In genomic region chr8:122469965-122470364, GRCm38 (mm10) we compare ENCODE assay signal across 26 mouse cellular contexts. TPM values are rescaled to one million over a fixed set of nuclear protein-coding genes. Genes with fewer than 3 reads are reported as not detected.
DNase-seq lines count a peak whose midpoint lies in the region; ATAC-seq lines count a peak whose summit lies in the region.
"Had no signal": no experiment of that assay in that cellular context is flagged by ENCODE, and none has a peak within 500 bp of the region (broad histone marks: within the 10 kb centered on the region; RNA-seq: fewer than 3 reads in every experiment).

No protein-coding gene starts in this region.

- H3K4me2 ChIP-seq in embryonic facial prominence, embryonic 15.5 days (replicated peaks) = no peak overlapping the region
- H3K4me2 ChIP-seq in hindbrain, embryonic 11.5 days (replicated peaks; ENCODE audit: low read depth, low read length) = no peak overlapping the region
- no peak overlapping the region for H3K4me2 ChIP-seq in kidney, embryonic 15.5 days
- H3K4me2 ChIP-seq: heart, embryonic 11.5 days; hindbrain, embryonic 13.5 days; limb, embryonic 15.5 days; liver, embryonic 15.5 days; lung, embryonic 15.5 days; midbrain, embryonic 15.5 days; neural tube, embryonic 12.5 days had no signal

- no peaks in the 10 kb centered on the region for H3K27me3 ChIP-seq in embryonic facial prominence, embryonic 15.5 days
- no peaks in the 10 kb centered on the region for H3K27me3 ChIP-seq in embryonic facial prominence, embryonic 10.5 days (replicated peaks; ENCODE audit: low read depth, poor library complexity, severe bottlenecking)
- no peaks in the 10 kb centered on the region for H3K27me3 ChIP-seq in hindbrain, embryonic 11.5 days (ENCODE audit: control insufficient read depth, insufficient read depth, low read length)
- no peaks in the 10 kb centered on the region for H3K27me3 ChIP-seq in kidney, embryonic 15.5 days
- H3K27me3 ChIP-seq: hindbrain, embryonic 13.5 days; limb, embryonic 15.5 days; liver, embryonic 15.5 days; lung, embryonic 15.5 days; midbrain, embryonic 15.5 days; neural tube, embryonic 12.5 days had no signal

- H3K9ac ChIP-seq in embryonic facial prominence, embryonic 15.5 days = no peak overlapping the region
- no peak overlapping the region for H3K9ac ChIP-seq in hindbrain, embryonic 11.5 days (ENCODE audit: low read depth, low read length)
- H3K9ac ChIP-seq in kidney, embryonic 15.5 days = no peak overlapping the region
- H3K9ac ChIP-seq: hindbrain, embryonic 13.5 days; limb, embryonic 15.5 days; liver, embryonic 15.5 days; lung, embryonic 15.5 days; midbrain, embryonic 15.5 days; neural tube, embryonic 12.5 days had no signal

- ATAC-seq in embryonic facial prominence, embryonic 15.5 days (ENCODE audit: insufficient number of reproducible peaks, low FRiP score, low TSS enrichment, low read depth) = 0 out of 2 replicates have a peak, but pooled peaks have one; percentile 22
- ATAC-seq in hindbrain, embryonic 11.5 days (ENCODE audit: low FRiP score) = no peak
- ATAC-seq in kidney, embryonic 15.5 days (replicated peaks; ENCODE audit: low FRiP score) = no peak
- ATAC-seq: forebrain, embryonic 16.5 days; midbrain, embryonic 15.5 days had no signal

- no peaks in the 10 kb centered on the region for H3K9me3 ChIP-seq in embryonic facial prominence, embryonic 15.5 days (replicated peaks)
- H3K9me3 ChIP-seq in embryonic facial prominence, embryonic 10.5 days = no peaks in the 10 kb centered on the region
- H3K9me3 ChIP-seq in hindbrain, embryonic 11.5 days (ENCODE audit: control insufficient read depth, low read length) = no peaks in the 10 kb centered on the region
- H3K9me3 ChIP-seq in kidney, embryonic 15.5 days (replicated peaks) = no peaks in the 10 kb centered on the region
- H3K9me3 ChIP-seq: forebrain, embryonic 10.5 days; hindbrain, embryonic 13.5 days; limb, embryonic 15.5 days; liver, embryonic 15.5 days; lung, embryonic 15.5 days; midbrain, embryonic 15.5 days; neural tube, embryonic 12.5 days had no signal

- DNase-seq in embryonic facial prominence, embryonic 10.5 days (ENCODE audit: low spot score) = no peak
- DNase-seq in spleen, postnatal 36 days (ENCODE audit: low spot score in 2 of 2) = peak; percentile 38 to 40
- no peak for DNase-seq in spleen, postnatal 4 days (ENCODE audit: low spot score in 2 of 2)
- DNase-seq in thymus, postnatal 0 days (ENCODE audit: low spot score) = peak; percentile 91
- DNase-seq in hindbrain, embryonic 11.5 days (ENCODE audit: low spot score) = no peak
- DNase-seq in kidney, adult 18-20 months = no peak
- DNase-seq: adrenal gland, postnatal 36 days; cerebellum, adult 11-12 months; cerebellum, postnatal 14 days; gastrocnemius, postnatal 25 days; heart, postnatal 14 days; left cerebral cortex, postnatal 4 days; lung, postnatal 36 days had no signal

- peaks cover 15% of the 10 kb centered on the region for H3K4me1 ChIP-seq in embryonic facial prominence, embryonic 15.5 days
- H3K4me1 ChIP-seq in embryonic facial prominence, embryonic 10.5 days = peaks cover 13% of the 10 kb centered on the region
- H3K4me1 ChIP-seq in hindbrain, embryonic 11.5 days (replicated peaks; ENCODE audit: control insufficient read depth, insufficient read depth, low read length) = peaks cover 2% of the 10 kb centered on the region; the same call in 1 of the 2 replicates
- H3K4me1 ChIP-seq in kidney, embryonic 15.5 days = peaks cover 11% of the 10 kb centered on the region

- peaks cover 51% of the 10 kb centered on the region for H3K36me3 ChIP-seq in embryonic facial prominence, embryonic 15.5 days
- peaks cover 83% of the 10 kb centered on the region for H3K36me3 ChIP-seq in embryonic facial prominence, embryonic 10.5 days (replicated peaks)
- no peaks in the 10 kb centered on the region for H3K36me3 ChIP-seq in hindbrain, embryonic 11.5 days (ENCODE audit: control insufficient read depth, insufficient read depth, low read length)
- peaks cover 74% of the 10 kb centered on the region for H3K36me3 ChIP-seq in kidney, embryonic 15.5 days

- no peak overlapping the region for H3K4me3 ChIP-seq in embryonic facial prominence, embryonic 15.5 days (replicated peaks)
- no peak overlapping the region for H3K4me3 ChIP-seq in embryonic facial prominence, embryonic 10.5 days
- H3K4me3 ChIP-seq in hindbrain, embryonic 11.5 days (ENCODE audit: low read depth, low read length) = no peak overlapping the region
- H3K4me3 ChIP-seq in kidney, embryonic 15.5 days (replicated peaks) = no peak overlapping the region
- H3K4me3 ChIP-seq: forebrain, embryonic 10.5 days; hindbrain, embryonic 13.5 days; left cerebral cortex, adult 2 months; limb, embryonic 15.5 days; liver, embryonic 15.5 days; lung, embryonic 15.5 days; midbrain, embryonic 15.5 days; neural tube, embryonic 12.5 days had no signal

- WGBS in embryonic facial prominence, embryonic 15.5 days = 87% methylated on average over 10 of the region's 10 CpGs
- WGBS in embryonic facial prominence, embryonic 10.5 days = 86% methylated on average over 10 of the region's 10 CpGs
- 91% methylated on average over 10 of the region's 10 CpGs for WGBS in hindbrain, embryonic 11.5 days
- 87% methylated on average over 10 of the region's 10 CpGs for WGBS in kidney, embryonic 15.5 days

- no peak overlapping the region for H3K27ac ChIP-seq in embryonic facial prominence, embryonic 15.5 days (replicated peaks)
- no peak overlapping the region for H3K27ac ChIP-seq in embryonic facial prominence, embryonic 10.5 days (replicated peaks)
- H3K27ac ChIP-seq in hindbrain, embryonic 11.5 days (ENCODE audit: low read depth, low read length) = no peak overlapping the region
- H3K27ac ChIP-seq in kidney, embryonic 15.5 days = no peak overlapping the region
- H3K27ac ChIP-seq: forebrain, embryonic 10.5 days; hindbrain, embryonic 13.5 days; kidney, postnatal 0 days; left cerebral cortex, adult 2 months; limb, embryonic 15.5 days; liver, embryonic 15.5 days; lung, embryonic 15.5 days; midbrain, embryonic 15.5 days; neural tube, embryonic 12.5 days had no signal

RNA-seq across cellular contexts. Expression of gene Rnf166, which starts 5.9 kb away (rescaled TPM):
- polyA plus RNA-seq in embryonic facial prominence, embryonic 15.5 days (2015; fragmentation: Nextera tagmentation; extraction: Ambion mirVana) = 53.2 and 54.6 TPM in 2 replicates
- polyA plus RNA-seq in embryonic facial prominence, embryonic 10.5 days (2016; fragmentation: Nextera tagmentation; extraction: Ambion mirVana) = 32.1 and 33.6 TPM in 2 replicates
- 98.0 and 108 TPM in 2 replicates for polyA plus RNA-seq in thymus, postnatal 0 days (2015; fragmentation: Nextera tagmentation; extraction: Ambion mirVana)
- polyA plus RNA-seq in hindbrain, embryonic 11.5 days (2014; fragmentation: Nextera tagmentation; extraction: Ambion mirVana) = 24.2 and 27.6 TPM in 2 replicates
- polyA plus RNA-seq in kidney, embryonic 15.5 days (2015; fragmentation: Nextera tagmentation; extraction: Ambion mirVana) = 37.7 and 39.8 TPM in 2 replicates

RNA-seq across cellular contexts. Expression of gene Ctu2, which starts 6.0 kb away (rescaled TPM):
- polyA plus RNA-seq in embryonic facial prominence, embryonic 15.5 days (2015; fragmentation: Nextera tagmentation; extraction: Ambion mirVana) = 46.4 and 49.7 TPM in 2 replicates
- polyA plus RNA-seq in embryonic facial prominence, embryonic 10.5 days (2016; fragmentation: Nextera tagmentation; extraction: Ambion mirVana) = 69.9 and 72.9 TPM in 2 replicates
- polyA plus RNA-seq in thymus, postnatal 0 days (2015; fragmentation: Nextera tagmentation; extraction: Ambion mirVana) = 72.9 and 75.3 TPM in 2 replicates
- polyA plus RNA-seq in hindbrain, embryonic 11.5 days (2014; fragmentation: Nextera tagmentation; extraction: Ambion mirVana) = 65.6 and 67.5 TPM in 2 replicates
- polyA plus RNA-seq in kidney, embryonic 15.5 days (2015; fragmentation: Nextera tagmentation; extraction: Ambion mirVana) = 48.6 and 55.7 TPM in 2 replicates

RNA-seq across cellular contexts. Expression of gene Snai3, which starts 9.4 kb away (rescaled TPM):
- polyA plus RNA-seq in embryonic facial prominence, embryonic 15.5 days (2015; fragmentation: Nextera tagmentation; extraction: Ambion mirVana) = 1.3 and 1.4 TPM in 2 replicates
- polyA plus RNA-seq in embryonic facial prominence, embryonic 10.5 days (2016; fragmentation: Nextera tagmentation; extraction: Ambion mirVana) = 0.57 and 0.67 TPM in 2 replicates
- polyA plus RNA-seq in thymus, postnatal 0 days (2015; fragmentation: Nextera tagmentation; extraction: Ambion mirVana) = 37.5 TPM in 2 replicates
- polyA plus RNA-seq in hindbrain, embryonic 11.5 days (2014; fragmentation: Nextera tagmentation; extraction: Ambion mirVana) = not detected in 2 replicates
- 0.34 and 0.78 TPM in 2 replicates for polyA plus RNA-seq in kidney, embryonic 15.5 days (2015; fragmentation: Nextera tagmentation; extraction: Ambion mirVana)
- polyA plus RNA-seq: forebrain, embryonic 16.5 days; hindbrain, embryonic 13.5 days; midbrain, embryonic 15.5 days; neural tube, embryonic 12.5 days had no signal

RNA-seq across cellular contexts. Expression of gene Mvd, which starts 26.7 kb away (rescaled TPM):
- 31.9 and 33.8 TPM in 2 replicates for polyA plus RNA-seq in embryonic facial prominence, embryonic 15.5 days (2015; fragmentation: Nextera tagmentation; extraction: Ambion mirVana)
- polyA plus RNA-seq in embryonic facial prominence, embryonic 10.5 days (2016; fragmentation: Nextera tagmentation; extraction: Ambion mirVana) = 51.2 and 59.9 TPM in 2 replicates
- polyA plus RNA-seq in thymus, postnatal 0 days (2015; fragmentation: Nextera tagmentation; extraction: Ambion mirVana) = 17.4 and 19.5 TPM in 2 replicates
- polyA plus RNA-seq in hindbrain, embryonic 11.5 days (2014; fragmentation: Nextera tagmentation; extraction: Ambion mirVana) = 46.3 and 49.2 TPM in 2 replicates
- 32.7 and 37.5 TPM in 2 replicates for polyA plus RNA-seq in kidney, embryonic 15.5 days (2015; fragmentation: Nextera tagmentation; extraction: Ambion mirVana)

RNA-seq across cellular contexts. Expression of gene Cyba, which starts 37.2 kb away (rescaled TPM):
- polyA plus RNA-seq in embryonic facial prominence, embryonic 15.5 days (2015; fragmentation: Nextera tagmentation; extraction: Ambion mirVana) = 173 and 186 TPM in 2 replicates
- polyA plus RNA-seq in embryonic facial prominence, embryonic 10.5 days (2016; fragmentation: Nextera tagmentation; extraction: Ambion mirVana) = 60.2 and 62.6 TPM in 2 replicates
- 540 and 564 TPM in 2 replicates for polyA plus RNA-seq in thymus, postnatal 0 days (2015; fragmentation: Nextera tagmentation; extraction: Ambion mirVana)
- polyA plus RNA-seq in hindbrain, embryonic 11.5 days (2014; fragmentation: Nextera tagmentation; extraction: Ambion mirVana) = 52.7 and 53.4 TPM in 2 replicates
- polyA plus RNA-seq in kidney, embryonic 15.5 days (2015; fragmentation: Nextera tagmentation; extraction: Ambion mirVana) = 310 and 320 TPM in 2 replicates

Comparison
In these comparisons a context has a peak if more than half of its experiments do, and no peak if none do; other contexts are left out.
1. DNase-seq: peak in spleen, postnatal 36 days (2 of 2) and thymus, postnatal 0 days (single experiment); none in embryonic facial prominence, embryonic 10.5 days (single experiment), spleen, postnatal 4 days (0 of 2), hindbrain, embryonic 11.5 days (single experiment) and kidney, adult 18-20 months (single experiment).
2. RNA of gene Snai3, which starts 9.4 kb away (polyA plus RNA-seq): 37.5 TPM in thymus, postnatal 0 days; 1.3 to 1.4 TPM in embryonic facial prominence, embryonic 15.5 days, 0.57 to 0.67 TPM in embryonic facial prominence, embryonic 10.5 days, 0.34 to 0.78 TPM in kidney, embryonic 15.5 days and not detected in hindbrain, embryonic 11.5 days; every median in the first group is over 10 times any median in the second.